Mouse (Mus musculus): ENCODE data around the gene Plekhh3. TPM values are rescaled to one million over a fixed set of nuclear protein-coding genes. Genes with fewer than 3 reads are reported as not detected.
A peak's percentile ranks its signal among the peaks of the same experiment; 100 is the strongest.

Gene Plekhh3
- polyA plus RNA-seq, 1 experiment: 6.4 TPM

DNA sequence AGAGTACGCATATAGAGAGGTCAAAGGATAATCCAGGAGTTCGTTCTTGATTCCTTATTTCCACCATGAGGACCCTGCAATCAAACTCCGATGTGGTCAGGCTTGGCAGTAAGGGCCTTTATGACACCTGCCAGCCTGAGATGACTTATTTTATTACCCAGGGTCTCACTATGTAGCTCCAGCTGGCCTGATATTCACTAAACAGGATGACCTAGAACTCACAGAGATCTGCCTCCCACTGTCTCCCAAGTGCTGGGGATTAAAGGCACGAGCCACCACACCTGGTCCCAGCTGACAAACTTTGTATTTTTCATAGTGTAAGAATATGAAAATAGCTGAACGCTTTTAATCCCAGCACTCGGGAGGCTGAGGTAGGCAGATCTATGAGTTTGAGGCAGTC, 16.0 kb downstream of the Plekhh3 start:
- no peak overlapping the region for H3K27ac ChIP-seq (ENCODE audit: insufficient read depth, low read depth, low read length)

DNA sequence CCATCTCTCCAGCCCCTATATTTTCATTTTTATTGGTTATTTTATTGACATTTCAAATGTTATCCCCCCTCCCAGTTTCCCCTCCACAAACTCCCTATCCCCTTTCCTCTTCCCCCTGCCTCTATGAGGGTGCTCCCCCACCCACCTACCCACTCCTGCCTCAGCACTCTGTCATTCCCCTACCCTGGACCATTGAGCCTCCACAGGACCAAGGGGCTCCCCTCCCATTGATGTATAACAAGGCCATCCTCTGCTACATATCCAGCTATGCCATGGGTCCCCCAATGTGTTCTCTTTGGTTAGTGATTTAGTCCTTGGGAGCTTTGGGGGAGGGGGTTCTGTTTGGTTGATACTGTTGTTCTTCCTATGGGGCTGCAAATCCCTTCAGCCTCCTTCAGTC, 16.5 kb downstream of the Plekhh3 start:
- TF ChIP-seq POLR2A (IDR thresholded peaks at IDR 0.05; ENCODE audit: borderline replicate concordance, low read depth, low read length): no peak
- TF ChIP-seq CTCF (IDR thresholded peaks at IDR 0.05; ENCODE audit: low read depth, low read length): no peak
- no peak overlapping the region for H3K4me3 ChIP-seq (ENCODE audit: insufficient read depth, low read length)
- no peak overlapping the region for H3K27ac ChIP-seq (ENCODE audit: insufficient read depth, low read depth, low read length)
- H3K4me1 ChIP-seq (ENCODE audit: control insufficient read depth, insufficient read depth, low read length): peaks cover 2% of the 10 kb centered on the region; the same call in 1 of the 2 replicates

More for the DNA sequence above, 16.0 kb downstream of the Plekhh3 start:
- no peak for TF ChIP-seq POLR2A (IDR thresholded peaks at IDR 0.05; ENCODE audit: borderline replicate concordance, low read depth, low read length)
- no peak for TF ChIP-seq CTCF (IDR thresholded peaks at IDR 0.05; ENCODE audit: low read depth, low read length)
- Histone ChIP-seq H3K4me1 (ENCODE audit: control insufficient read depth, insufficient read depth, low read length) (no peaks in the 10 kb centered on the region), H3K4me3 (ENCODE audit: insufficient read depth, low read length) (no peak overlapping the region)

DNA sequence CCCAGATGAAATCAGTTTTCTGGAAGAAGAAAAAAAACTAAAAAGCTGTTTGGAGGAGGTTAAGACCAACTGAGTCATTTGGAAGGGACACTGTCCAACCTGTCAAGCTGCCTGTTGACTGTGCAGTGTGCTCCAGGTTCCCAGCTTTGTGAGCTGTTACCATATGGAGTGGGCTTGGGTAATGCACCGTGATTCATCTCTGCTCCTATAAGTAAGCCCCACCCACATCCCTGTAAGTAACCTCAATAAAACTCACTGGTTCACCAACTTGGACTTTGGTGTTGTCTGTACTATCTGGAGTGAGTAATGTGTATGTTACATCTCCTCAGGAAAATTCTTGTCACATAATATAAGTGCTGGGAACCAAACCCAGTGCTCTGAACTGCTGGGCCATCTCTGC, 18.3 kb downstream of the Plekhh3 start:
- TF ChIP-seq CTCF (IDR thresholded peaks at IDR 0.05; ENCODE audit: low read depth, low read length): no peak
- TF ChIP-seq POLR2A (IDR thresholded peaks at IDR 0.05; ENCODE audit: borderline replicate concordance, low read depth, low read length): no peak
- Histone ChIP-seq H3K4me3 (ENCODE audit: insufficient read depth, low read length) (no peak overlapping the region), H3K4me1 (ENCODE audit: control insufficient read depth, insufficient read depth, low read length) (peaks cover 9% of the 10 kb centered on the region), H3K27ac (ENCODE audit: insufficient read depth, low read depth, low read length) (no peak overlapping the region)

DNA sequence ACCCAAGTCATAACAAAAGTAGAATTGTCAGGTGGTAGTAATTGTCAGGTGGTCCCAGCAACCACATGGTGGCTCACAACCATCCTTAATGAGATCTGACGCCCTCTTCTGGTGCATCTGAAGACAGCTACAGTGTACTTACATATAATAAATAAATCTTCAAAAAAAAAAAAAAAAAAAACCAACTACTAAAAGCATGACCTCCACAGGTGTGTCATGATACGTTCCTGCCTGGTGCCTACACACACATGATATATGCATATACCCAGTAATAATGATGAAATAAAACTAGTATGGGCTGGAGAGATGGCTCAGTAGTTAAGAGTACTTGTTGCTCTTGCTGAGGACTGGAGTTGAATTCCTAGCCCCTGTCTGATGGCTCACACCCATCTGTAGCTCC, 20.1 kb downstream of the Plekhh3 start:
- TF ChIP-seq CTCF (IDR thresholded peaks at IDR 0.05; ENCODE audit: low read depth, low read length) (no peak), POLR2A (IDR thresholded peaks at IDR 0.05; ENCODE audit: borderline replicate concordance, low read depth, low read length) (no peak)
- Histone ChIP-seq H3K27ac (ENCODE audit: insufficient read depth, low read depth, low read length) (no peak overlapping the region), H3K4me3 (ENCODE audit: insufficient read depth, low read length) (no peak overlapping the region), H3K4me1 (ENCODE audit: control insufficient read depth, insufficient read depth, low read length) (peaks cover 9% of the 10 kb centered on the region)

DNA sequence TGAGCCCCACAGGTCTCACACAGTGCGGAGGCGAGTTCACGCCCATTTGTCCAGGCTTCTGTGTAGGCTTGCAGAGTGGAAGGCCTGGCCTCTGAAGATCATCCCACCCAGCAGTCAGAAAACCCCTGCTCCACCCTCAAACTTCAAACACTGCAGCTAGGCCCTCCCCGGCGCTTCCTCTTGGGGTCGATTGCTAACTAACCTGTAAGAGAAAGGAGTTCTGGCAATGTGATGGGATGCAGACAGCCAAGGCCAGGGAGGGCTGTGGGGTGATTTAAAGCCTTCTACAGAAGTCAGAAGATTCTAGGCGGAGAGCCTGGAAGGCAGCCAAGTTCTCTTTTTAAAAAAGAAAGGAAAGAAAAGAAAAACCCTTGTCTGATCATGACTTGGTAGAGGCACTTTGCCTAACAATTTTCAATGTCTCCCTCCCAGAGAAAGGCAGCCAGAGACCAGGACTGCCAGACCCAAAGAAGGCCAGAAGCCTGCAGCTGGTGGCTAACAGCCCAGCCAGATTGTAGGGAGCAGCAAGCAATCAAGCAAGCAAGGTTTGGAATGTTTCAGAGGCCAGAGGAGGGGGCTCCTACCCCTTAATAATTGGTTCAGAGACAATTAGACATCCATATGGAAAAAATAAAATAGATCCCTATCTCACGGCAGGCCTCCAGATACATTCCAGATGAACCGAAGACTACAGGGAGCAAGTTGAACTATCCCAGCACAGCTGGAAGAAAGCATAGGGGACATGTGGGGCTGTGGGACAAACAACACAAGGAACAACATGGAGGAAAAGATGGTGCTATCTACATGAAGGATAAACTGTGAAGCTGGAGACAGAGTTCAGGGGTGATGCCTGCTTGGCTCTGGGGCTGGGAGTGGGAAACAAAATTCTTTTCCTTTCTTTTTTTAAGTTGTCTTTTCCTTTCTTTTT, 21.7 kb downstream of the Plekhh3 start:
- H3K4me1 ChIP-seq (ENCODE audit: control insufficient read depth, insufficient read depth, low read length): peaks cover 9% of the 10 kb centered on the region
- no peak for TF ChIP-seq CTCF (IDR thresholded peaks at IDR 0.05; ENCODE audit: low read depth, low read length)
- TF ChIP-seq POLR2A (IDR thresholded peaks at IDR 0.05; ENCODE audit: borderline replicate concordance, low read depth, low read length): no peak
- no peak overlapping the region for H3K4me3 ChIP-seq (ENCODE audit: insufficient read depth, low read length)
- no peak overlapping the region for H3K27ac ChIP-seq (ENCODE audit: insufficient read depth, low read depth, low read length)

DNA sequence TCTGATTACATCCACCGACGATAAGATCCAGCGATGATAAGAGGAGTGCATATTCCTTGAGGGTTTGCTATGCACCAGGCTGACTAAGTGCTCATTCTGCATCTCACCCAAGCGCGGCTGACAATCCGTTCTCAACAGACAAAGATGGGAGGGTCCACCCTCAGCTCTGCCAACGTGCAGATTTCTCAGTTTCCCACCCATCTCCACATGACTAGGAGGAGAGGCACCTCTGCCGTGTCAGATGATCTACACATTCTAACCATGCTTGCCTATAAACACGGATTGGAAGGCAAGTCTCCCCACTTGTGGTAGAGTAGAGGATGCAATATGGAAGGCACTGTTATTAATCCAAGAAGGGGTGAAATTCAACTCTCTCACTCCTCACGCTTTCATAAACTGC, 22.4 kb downstream of the Plekhh3 start:
- Histone ChIP-seq H3K27ac (ENCODE audit: insufficient read depth, low read depth, low read length) (no peak overlapping the region), H3K4me3 (ENCODE audit: insufficient read depth, low read length) (no peak overlapping the region), H3K4me1 (ENCODE audit: control insufficient read depth, insufficient read depth, low read length) (peaks cover 11% of the 10 kb centered on the region)
- TF ChIP-seq POLR2A (IDR thresholded peaks at IDR 0.05; ENCODE audit: borderline replicate concordance, low read depth, low read length) (no peak), CTCF (IDR thresholded peaks at IDR 0.05; ENCODE audit: low read depth, low read length) (no peak)

DNA sequence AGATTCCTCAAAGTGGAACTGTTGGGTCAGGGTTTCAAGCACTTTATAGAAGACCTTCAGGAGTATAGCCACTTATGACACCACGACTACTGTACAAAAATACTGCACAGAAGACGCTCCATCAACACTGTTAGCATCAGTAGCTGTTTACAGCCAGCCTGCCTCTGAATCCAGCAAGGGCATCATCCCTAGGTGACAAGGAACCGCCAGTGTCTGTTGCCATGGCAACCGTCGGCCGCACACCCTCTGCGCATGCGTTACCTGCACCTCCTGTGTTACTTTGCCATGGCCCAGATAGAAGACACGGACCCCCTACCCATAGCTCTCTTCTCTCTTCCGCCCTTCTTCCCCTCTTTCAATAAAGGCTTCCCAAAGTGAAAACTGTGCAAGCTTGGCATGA, 24.8 kb downstream of the Plekhh3 start:
- H3K4me3 ChIP-seq (ENCODE audit: insufficient read depth, low read length): no peak overlapping the region
- TF ChIP-seq POLR2A (IDR thresholded peaks at IDR 0.05; ENCODE audit: borderline replicate concordance, low read depth, low read length): no peak
- no peak for TF ChIP-seq CTCF (IDR thresholded peaks at IDR 0.05; ENCODE audit: low read depth, low read length)
- peaks cover 11% of the 10 kb centered on the region for H3K4me1 ChIP-seq (ENCODE audit: control insufficient read depth, insufficient read depth, low read length)
- no peak overlapping the region for H3K27ac ChIP-seq (ENCODE audit: insufficient read depth, low read depth, low read length)

DNA sequence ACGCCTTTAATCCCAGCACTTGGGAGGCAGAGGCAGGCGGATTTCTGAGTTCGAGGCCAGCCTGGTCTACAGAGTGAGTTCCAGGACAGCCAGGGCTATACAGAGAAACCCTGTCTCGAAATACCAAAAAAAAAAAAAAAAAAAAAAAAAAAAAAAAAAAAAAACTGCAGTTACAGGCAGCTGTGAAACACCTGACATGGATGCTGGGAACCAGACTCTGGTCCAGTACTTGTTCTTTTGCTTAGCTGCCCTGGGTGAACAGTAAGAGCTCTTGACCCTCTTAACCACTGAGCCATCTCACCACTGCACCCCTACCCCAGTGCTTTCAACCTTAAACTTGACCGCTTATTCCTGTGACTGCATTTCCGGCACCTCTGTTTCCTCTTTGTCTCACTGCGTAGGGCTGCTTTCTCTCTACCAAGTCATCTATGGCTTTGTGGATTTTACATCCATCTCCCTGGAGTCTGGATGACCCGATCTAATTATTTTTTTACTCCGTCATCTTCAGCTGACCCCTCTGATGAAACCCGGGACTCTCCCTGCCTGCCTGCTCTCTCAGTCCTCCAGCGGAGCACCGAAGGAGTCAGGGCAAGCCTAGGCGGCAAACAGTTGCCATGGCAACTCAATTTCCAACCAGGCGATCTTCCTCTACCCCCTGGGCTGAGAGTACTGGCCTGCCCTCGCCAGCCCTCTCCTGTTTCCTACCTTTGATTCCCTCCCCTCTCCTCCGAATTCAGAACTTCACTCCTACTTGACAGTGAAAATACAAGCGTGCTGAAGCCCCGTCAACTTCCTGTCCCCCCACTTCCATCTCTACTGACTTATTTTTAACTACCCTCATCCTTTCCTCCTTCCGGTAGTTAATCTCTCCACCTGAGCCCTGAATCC, 27.6 kb downstream of the Plekhh3 start:
- Histone ChIP-seq H3K4me1 (ENCODE audit: control insufficient read depth, insufficient read depth, low read length) (peaks cover 6% of the 10 kb centered on the region; the same call in 1 of the 2 replicates), H3K4me3 (ENCODE audit: insufficient read depth, low read length) (peak overlapping the region; percentile 51), H3K27ac (ENCODE audit: insufficient read depth, low read depth, low read length) (peak overlapping the region; percentile 11)
- TF ChIP-seq POLR2A (IDR thresholded peaks at IDR 0.05; ENCODE audit: borderline replicate concordance, low read depth, low read length) (no peak), CTCF (IDR thresholded peaks at IDR 0.05; ENCODE audit: low read depth, low read length) (no peak)

DNA sequence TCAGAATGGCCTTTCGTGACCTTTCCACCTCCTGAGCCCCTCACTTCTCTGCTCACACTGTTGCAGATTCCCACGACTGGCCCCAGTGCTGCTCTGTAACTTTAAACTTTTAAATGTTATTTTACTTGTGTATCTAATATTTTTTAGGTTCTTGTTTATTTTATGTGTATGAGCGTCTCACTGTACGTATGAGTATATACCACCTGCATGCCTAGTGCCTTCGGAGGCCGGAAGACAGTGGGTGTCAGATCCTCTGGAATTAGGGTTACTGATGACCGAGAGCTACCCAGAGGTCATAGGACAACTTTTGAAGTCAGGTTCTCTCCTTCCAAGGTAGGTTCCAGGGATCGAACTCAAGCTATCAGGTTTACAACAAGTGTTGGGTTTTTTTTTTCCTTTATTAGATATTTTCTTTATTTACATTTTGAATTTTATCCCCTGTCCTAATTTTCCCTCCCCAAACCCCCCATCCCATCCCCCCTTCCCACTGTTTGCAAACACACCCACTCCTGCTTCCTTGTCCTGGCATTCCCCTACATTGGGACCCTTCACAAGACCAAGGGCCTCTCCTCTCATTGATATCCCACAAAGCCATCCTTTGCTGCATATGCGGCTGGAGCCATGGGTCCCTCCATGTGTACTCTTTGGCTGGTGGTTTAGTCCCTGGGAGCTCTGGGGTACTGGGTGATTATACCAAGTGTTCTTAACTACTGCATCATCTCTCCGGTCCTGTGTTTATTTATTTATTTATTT, 28.8 kb downstream of the Plekhh3 start:
- TF ChIP-seq CTCF (IDR thresholded peaks at IDR 0.05; ENCODE audit: low read depth, low read length) (no peak), POLR2A (IDR thresholded peaks at IDR 0.05; ENCODE audit: borderline replicate concordance, low read depth, low read length) (no peak)
- Histone ChIP-seq H3K4me3 (ENCODE audit: insufficient read depth, low read length) (no peak overlapping the region), H3K27ac (ENCODE audit: insufficient read depth, low read depth, low read length) (no peak overlapping the region)

More for the DNA sequence above, 28.8 kb downstream of the Plekhh3 start:
- peaks cover 6% of the 10 kb centered on the region; the same call in 1 of the 2 replicates for H3K4me1 ChIP-seq (ENCODE audit: control insufficient read depth, insufficient read depth, low read length)
